Mouse (Mus musculus) erythroblast, embryonic 14.5 days (primary cell): ENCODE data around the gene Zic2. TPM values are rescaled to one million over a fixed set of nuclear protein-coding genes. Genes with fewer than 3 reads are reported as not detected.

Source experiments
- H3K27me3 ChIP-seq: 2 replicates; pipeline ENCODE4 v1.6.1; 2012; ENCODE audit warnings: inconsistent platforms; ENCODE audit not compliant: control insufficient read depth
- H3K36me3 ChIP-seq: 2 replicates; pipeline ENCODE4 v1.6.1; 2012; ENCODE audit warnings: mild to moderate bottlenecking, inconsistent platforms; ENCODE audit not compliant: control insufficient read depth
- H3K4me1 ChIP-seq: 2 replicates; pipeline ENCODE4 v1.6.1; 2012; ENCODE audit warnings: inconsistent platforms; ENCODE audit not compliant: control insufficient read depth
- H3K4me3 ChIP-seq: replicated peaks from 2 replicates; pipeline ENCODE3; 2012; ENCODE audit warnings: moderate library complexity, mild to moderate bottlenecking, inconsistent platforms
- H3K9me3 ChIP-seq: 2 replicates; pipeline ENCODE4 v1.6.1; 2012; ENCODE audit warnings: low read length, inconsistent platforms, mixed read lengths; ENCODE audit not compliant: control insufficient read depth
- GATA1 ChIP-seq: IDR thresholded peaks from 2 replicates; pipeline ENCODE4 v1.6.1; 2012; ENCODE audit warnings: low read length, inconsistent platforms, mixed read lengths
- TAL1 ChIP-seq: IDR thresholded peaks from 3 replicates; pipeline ENCODE4 v1.6.1; 2012; ENCODE audit warnings: low read length, inconsistent platforms, mixed read lengths
- polyA plus RNA-seq: library from polyadenylated mRNA; stranded (reverse); fragments of >175 nt; gene quantifications from 2 replicates; pipeline ENCODE4 v1.2.3, GENCODE M21; 2012

Zic2 gene
- polyA plus RNA-seq, 1 experiment: not detected

DNA sequence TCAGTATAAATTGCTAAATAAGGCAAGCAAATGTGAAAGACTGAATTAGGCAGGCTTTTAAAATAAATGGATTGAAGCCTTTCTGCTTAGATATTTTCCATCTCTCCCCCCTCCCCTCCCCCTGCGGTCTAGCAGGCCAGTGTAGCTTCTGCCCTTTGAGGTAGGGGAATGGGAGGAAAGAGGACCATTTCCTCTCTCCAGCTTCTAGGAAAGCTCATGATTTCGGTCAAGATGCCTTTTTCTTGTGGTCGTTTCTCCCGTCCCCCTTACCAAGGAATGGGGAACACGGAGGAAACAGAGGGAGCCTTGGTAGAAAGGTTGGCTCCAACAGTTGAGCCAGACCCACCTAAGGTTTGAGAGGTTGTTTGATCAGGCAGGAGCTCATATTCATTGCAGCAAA, 2.6 kb upstream of the Zic2 start:
- Histone ChIP-seq H3K27me3 (peaks cover 100% of the 10 kb centered on the region), H3K4me3 (no peak overlapping the region), H3K4me1 (no peaks in the 10 kb centered on the region), H3K36me3 (no peaks in the 10 kb centered on the region), H3K9me3 (peaks cover 6% of the 10 kb centered on the region; the same call in 1 of the 2 replicates)
- TF ChIP-seq GATA1: no peak
- no peak for TF ChIP-seq TAL1

DNA sequence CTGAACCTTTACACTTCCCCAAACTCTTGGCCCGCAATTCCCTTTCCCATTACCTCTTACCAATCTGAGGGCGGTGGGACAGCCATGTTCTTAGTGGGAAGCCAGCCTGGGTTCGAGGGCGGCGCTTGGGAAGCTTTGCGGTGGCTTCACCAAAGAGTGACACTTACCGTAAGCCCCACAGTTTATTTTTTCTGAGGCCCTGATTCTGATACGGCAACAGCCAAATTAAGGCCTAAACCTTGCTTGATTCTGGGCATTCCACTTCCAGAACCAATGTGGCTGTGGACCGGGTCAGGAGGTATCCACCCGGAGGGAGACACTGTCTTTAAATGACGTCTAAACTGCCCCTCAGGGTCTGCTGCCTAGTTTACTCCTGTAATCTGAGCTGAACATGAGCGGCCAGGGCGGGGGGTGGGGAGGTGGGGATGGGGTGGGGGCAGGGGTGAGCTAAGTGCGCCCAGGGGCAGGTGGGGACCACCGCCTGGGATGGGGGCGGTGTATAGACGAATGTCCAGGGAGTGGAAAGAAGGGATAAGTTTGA, 2.0 kb upstream of the Zic2 start:
- H3K4me1 ChIP-seq: no peaks in the 10 kb centered on the region
- peaks cover 6% of the 10 kb centered on the region; the same call in 1 of the 2 replicates for H3K9me3 ChIP-seq
- no peaks in the 10 kb centered on the region for H3K36me3 ChIP-seq
- H3K27me3 ChIP-seq: peaks cover 100% of the 10 kb centered on the region
- TF ChIP-seq TAL1: no peak
- no peak overlapping the region for H3K4me3 ChIP-seq

- Histone ChIP-seq H3K4me1 (no peaks in the 10 kb centered on the region), H3K27me3 (peaks cover 100% of the 10 kb centered on the region), H3K36me3 (no peaks in the 10 kb centered on the region), H3K9me3 (peaks cover 7% of the 10 kb centered on the region; the same call in 1 of the 2 replicates), H3K4me3 (no peak overlapping the region)
- TF ChIP-seq TAL1: no peak
- TF ChIP-seq GATA1: no peak
These were observed 969 bp upstream of the Zic2 start for GRCm38 (mm10) chr14:122474041-122474890.

GRCm38 (mm10) chr14:122475557-122476040, 364 bp downstream of the Zic2 start:
- no peaks in the 10 kb centered on the region for H3K36me3 ChIP-seq
- H3K4me1 ChIP-seq: no peaks in the 10 kb centered on the region
- peaks cover 100% of the 10 kb centered on the region for H3K27me3 ChIP-seq
- no peak for TF ChIP-seq GATA1
- no peak for TF ChIP-seq TAL1
- peaks cover 7% of the 10 kb centered on the region; the same call in 1 of the 2 replicates for H3K9me3 ChIP-seq
- H3K4me3 ChIP-seq: no peak overlapping the region

GRCm38 (mm10) chr14:122476041-122476821, 996 bp downstream of the Zic2 start:
- peaks cover 7% of the 10 kb centered on the region; the same call in 1 of the 2 replicates for H3K9me3 ChIP-seq
- no peak overlapping the region for H3K4me3 ChIP-seq
- TF ChIP-seq GATA1 (no peak), TAL1 (no peak)
- no peaks in the 10 kb centered on the region for H3K4me1 ChIP-seq
- H3K27me3 ChIP-seq: peaks cover 100% of the 10 kb centered on the region
- H3K36me3 ChIP-seq: no peaks in the 10 kb centered on the region

DNA sequence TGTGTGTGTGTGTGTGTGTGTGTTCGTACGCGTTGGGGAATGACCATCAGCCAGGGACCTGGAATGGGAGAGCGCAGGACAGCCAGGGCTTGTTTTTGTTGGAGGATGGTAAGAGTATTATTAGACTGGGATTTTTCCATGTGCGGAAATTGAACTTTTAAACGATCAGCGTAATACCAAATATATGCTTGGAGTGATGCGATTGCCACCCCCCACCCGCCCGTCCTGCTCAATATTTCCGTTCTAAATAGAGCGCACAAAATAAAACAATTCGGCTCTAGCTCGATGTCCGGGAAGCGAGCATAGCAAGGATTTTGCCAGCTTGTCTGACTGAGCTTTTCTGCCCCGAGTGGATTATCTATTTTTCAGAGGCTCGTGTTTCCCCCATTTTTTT, 1.6 kb downstream of the Zic2 start:
- H3K4me3 ChIP-seq: no peak overlapping the region
- H3K36me3 ChIP-seq: no peaks in the 10 kb centered on the region
- no peak for TF ChIP-seq TAL1
- TF ChIP-seq GATA1: no peak
- peaks cover 7% of the 10 kb centered on the region; the same call in 1 of the 2 replicates for H3K9me3 ChIP-seq
- H3K4me1 ChIP-seq: no peaks in the 10 kb centered on the region
- peaks cover 100% of the 10 kb centered on the region for H3K27me3 ChIP-seq

DNA sequence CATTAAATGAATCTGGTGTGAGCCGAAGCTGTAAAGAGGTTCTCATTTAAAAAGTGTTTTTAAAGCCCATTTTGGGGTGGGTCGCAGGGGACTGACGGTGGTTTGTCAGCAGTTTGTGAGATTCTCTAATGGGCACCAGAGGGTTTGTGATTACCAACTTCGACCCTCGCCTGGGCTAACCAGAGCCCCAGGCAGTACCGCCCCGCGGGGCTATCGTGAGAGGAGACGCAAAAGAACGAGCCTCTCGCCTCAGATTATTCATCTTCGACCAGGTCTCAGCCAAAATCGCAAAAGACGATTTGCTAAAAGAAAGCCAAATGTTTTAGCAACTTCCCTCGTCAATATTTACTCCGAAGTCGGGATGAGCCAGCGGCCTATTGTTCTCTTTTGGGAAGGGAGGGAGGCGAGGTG, 2.0 kb downstream of the Zic2 start:
- TF ChIP-seq GATA1: no peak
- no peak for TF ChIP-seq TAL1
- Histone ChIP-seq H3K9me3 (peaks cover 7% of the 10 kb centered on the region; the same call in 1 of the 2 replicates), H3K4me1 (no peaks in the 10 kb centered on the region), H3K36me3 (no peaks in the 10 kb centered on the region), H3K4me3 (no peak overlapping the region), H3K27me3 (peaks cover 100% of the 10 kb centered on the region)

GRCm38 (mm10) chr14:122477971-122478573, 2.8 kb downstream of the Zic2 start:
- Histone ChIP-seq H3K27me3 (peaks cover 100% of the 10 kb centered on the region), H3K4me3 (no peak overlapping the region), H3K36me3 (no peaks in the 10 kb centered on the region), H3K9me3 (peaks cover 7% of the 10 kb centered on the region; the same call in 1 of the 2 replicates), H3K4me1 (no peaks in the 10 kb centered on the region)
- TF ChIP-seq TAL1 (no peak), GATA1 (no peak)
